Mouse (Mus musculus) heart, adult 2 months (tissue): ENCODE data around the gene Theg. TPM values are rescaled to one million over a fixed set of nuclear protein-coding genes. Genes with fewer than 3 reads are reported as not detected.

ENCODE experiments used
- DNase-seq, 2 experiments: peaks; one replicate each; pipeline ENCODE4 v3.0.0; 2021
- H3K27ac ChIP-seq: fragments of 200-600 bp; 2 replicates; pipeline ENCODE4 v1.8.1; 2022
- H3K27me3 ChIP-seq: fragments of 200-500 bp; 2 replicates; pipeline ENCODE4 v1.6.1; 2012; ENCODE audit warnings: mild to moderate bottlenecking, low read length, inconsistent platforms, mixed read lengths; ENCODE audit not compliant: control insufficient read depth, insufficient read depth
- H3K36me3 ChIP-seq: fragments of 200-500 bp; 2 replicates; pipeline ENCODE4 v1.6.1; 2012; ENCODE audit warnings: low read length, inconsistent platforms; ENCODE audit not compliant: control insufficient read depth, insufficient read depth
- H3K4me1 ChIP-seq: fragments of 200-500 bp; 2 replicates; pipeline ENCODE4 v1.6.1; 2011; ENCODE audit warnings: low read length; ENCODE audit not compliant: control insufficient read depth, insufficient read depth
- H3K4me3 ChIP-seq: fragments of 200-600 bp; 2 replicates; pipeline ENCODE4 v1.8.1; 2022
- H3K79me2 ChIP-seq: fragments of 200-500 bp; replicated peaks from 2 replicates; pipeline ENCODE4 v1.6.1; 2012; ENCODE audit warnings: mild to moderate bottlenecking, inconsistent platforms, low read length, moderate library complexity, mixed read lengths; ENCODE audit not compliant: control insufficient read depth, insufficient read depth
- H3K9ac ChIP-seq: fragments of 200-500 bp; 2 replicates; pipeline ENCODE4 v1.6.1; 2012; ENCODE audit warnings: low read depth, mild to moderate bottlenecking, control low read depth, inconsistent platforms, low read length, mixed read lengths
- CTCF ChIP-seq: fragments of 200-600 bp; IDR thresholded peaks from 2 replicates; pipeline ENCODE4 v1.8.1; 2022; ENCODE audit warnings: antibody characterized with exemption, mild to moderate bottlenecking, moderate library complexity
- EP300 ChIP-seq: fragments of 200-500 bp; IDR thresholded peaks from 2 replicates; pipeline ENCODE4 v1.6.1; 2011; ENCODE audit warnings: low read depth, low read length, control low read depth; ENCODE audit not compliant: insufficient read depth
- POLR2A ChIP-seq: fragments of 200-500 bp; IDR thresholded peaks from 2 replicates; pipeline ENCODE4 v1.6.1; 2011; ENCODE audit warnings: mild to moderate bottlenecking, low read depth, low read length, control low read depth; ENCODE audit not compliant: insufficient read depth
- WGBS: fragments of 180-500 bp; shearing (Covaris S2); methylation state at CpG from one replicate; pipeline ENCODE4 v1.1.7; 2018; 5-methylcytosine and 5-hydroxymethylcytosine counted together
- intact Hi-C: fragments of 180-260 bp; cut with DNase I; formaldehyde crosslinking; loops from one replicate; pipeline ENCODE4 v1.15.1; 2025
- polyA plus RNA-seq: library from polyadenylated mRNA; depleted of rRNA; stranded (reverse); fragments of >200 nt; gene quantifications from 2 replicates; pipeline ENCODE4 v1.2.3, GENCODE M21; 2012
- total RNA-seq, 2 experiments: library from RNA; stranded (reverse); gene quantifications; 2 replicates each; pipeline ENCODE4 v1.2.3; 2021

Gene Theg
- total and polyA plus RNA-seq, 3 experiments, result 0.10 TPM; not detected in 2

GRCm38 (mm10) chr10:79552531-79552930 lies 34.6 kb downstream of the Theg start:
- peaks cover 3% of the 10 kb centered on the region for H3K4me1 ChIP-seq
- H3K36me3 ChIP-seq, result no peaks in the 10 kb centered on the region
- H3K79me2 ChIP-seq, result 0 out of 2 replicates have a peak, but pooled peaks cover 1% of the 10 kb centered on the region
- TF ChIP-seq EP300 (no peak), CTCF (no peak), POLR2A (no peak)
- intact Hi-C loops, result no loop called here
- no peak overlapping the region for H3K27ac ChIP-seq
- H3K27me3 ChIP-seq, result no peaks in the 10 kb centered on the region
- peak in 1 of 2 experiments; percentile 17 for DNase-seq
- 86% methylated on average over 8 of the region's 8 CpGs for WGBS
- H3K9ac ChIP-seq, result no peak overlapping the region
- no peak overlapping the region for H3K4me3 ChIP-seq

- H3K36me3 ChIP-seq, result no peaks in the 10 kb centered on the region
- peak in 1 of 2 experiments; percentile 9 for DNase-seq
- H3K9ac ChIP-seq, result no peak overlapping the region
- no peak overlapping the region for H3K27ac ChIP-seq
- peaks cover 3% of the 10 kb centered on the region for H3K4me1 ChIP-seq
- TF ChIP-seq POLR2A, result no peak
- no peak for TF ChIP-seq CTCF
- TF ChIP-seq EP300, result no peak
- no peaks in the 10 kb centered on the region for H3K27me3 ChIP-seq
- intact Hi-C loops, result no loop called here
- WGBS, result 72% methylated on average over 9 of the region's 9 CpGs
- H3K4me3 ChIP-seq, result no peak overlapping the region
- 0 out of 2 replicates have a peak, but pooled peaks cover 1% of the 10 kb centered on the region for H3K79me2 ChIP-seq
These were observed 36.8 kb downstream of the Theg start for GRCm38 (mm10) chr10:79550366-79550765.

- WGBS, result 92% methylated on average over 18 of the region's 18 CpGs
- no peaks in the 10 kb centered on the region for H3K36me3 ChIP-seq
These were observed 38.0 kb downstream of the Theg start for GRCm38 (mm10) chr10:79548971-79549723.

GRCm38 (mm10) chr10:79548546-79548945 lies 38.6 kb downstream of the Theg start:
- 96% methylated on average over 5 of the region's 5 CpGs for WGBS
- peak in 1 of 2 experiments; percentile 1 for DNase-seq
- Histone ChIP-seq H3K79me2 (no peaks in the 10 kb centered on the region), H3K27me3 (no peaks in the 10 kb centered on the region), H3K4me3 (no peak overlapping the region), H3K36me3 (no peaks in the 10 kb centered on the region), H3K9ac (no peak overlapping the region), H3K4me1 (no peaks in the 10 kb centered on the region; the same call in 1 of the 2 replicates), H3K27ac (no peak overlapping the region)
- TF ChIP-seq EP300 (no peak), CTCF (no peak), POLR2A (no peak)
- intact Hi-C loops, result no loop called here

More at GRCm38 (mm10) chr10:79548971-79549723, 38.0 kb downstream of the Theg start:
- TF ChIP-seq CTCF, result no peak
- TF ChIP-seq EP300, result no peak
- TF ChIP-seq POLR2A, result no peak
- peak in 1 of 2 experiments; percentile 13 for DNase-seq
- H3K4me1 ChIP-seq, result no peaks in the 10 kb centered on the region; the same call in 1 of the 2 replicates
- no peak overlapping the region for H3K9ac ChIP-seq
- intact Hi-C loops, result no loop called here
- H3K27me3 ChIP-seq, result no peaks in the 10 kb centered on the region
- H3K79me2 ChIP-seq, result no peaks in the 10 kb centered on the region
- no peak overlapping the region for H3K27ac ChIP-seq
- H3K4me3 ChIP-seq, result no peak overlapping the region

GRCm38 (mm10) chr10:79547148-79547675 lies 39.9 kb downstream of the Theg start:
- TF ChIP-seq POLR2A (no peak), CTCF (no peak), EP300 (no peak)
- peak in 1 of 2 experiments; percentile 14 for DNase-seq
- intact Hi-C loops, result no loop called here
- Histone ChIP-seq H3K27ac (no peak overlapping the region), H3K4me3 (no peak overlapping the region), H3K36me3 (no peaks in the 10 kb centered on the region), H3K27me3 (no peaks in the 10 kb centered on the region), H3K4me1 (no peaks in the 10 kb centered on the region), H3K79me2 (no peaks in the 10 kb centered on the region), H3K9ac (no peak overlapping the region)
- WGBS, result 70% methylated on average over 5 of the region's 5 CpGs

GRCm38 (mm10) chr10:79546483-79546882 lies 40.6 kb downstream of the Theg start:
- peak in 1 of 2 experiments; percentile 9 for DNase-seq
- H3K36me3 ChIP-seq, result no peaks in the 10 kb centered on the region
- no peak overlapping the region for H3K4me3 ChIP-seq
- H3K79me2 ChIP-seq, result no peaks in the 10 kb centered on the region
- no peaks in the 10 kb centered on the region for H3K27me3 ChIP-seq
- TF ChIP-seq POLR2A (no peak), CTCF (no peak), EP300 (no peak)
- 94% methylated on average over 11 of the region's 11 CpGs for WGBS
- no peak overlapping the region for H3K27ac ChIP-seq
- no peaks in the 10 kb centered on the region for H3K4me1 ChIP-seq
- no peak overlapping the region for H3K9ac ChIP-seq
- intact Hi-C loops, result no loop called here
